Mouse (Mus musculus) spleen, adult 2 months (tissue): ENCODE data around the gene Dpp6.

Source experiments
- CTCF ChIP-seq: fragments of 200-500 bp; IDR thresholded peaks from 2 replicates; pipeline ENCODE4 v1.5.1; 2011; ENCODE audit warnings: mild to moderate bottlenecking, inconsistent platforms; ENCODE audit not compliant: insufficient read depth, insufficient read length, insufficient replicate concordance; ENCODE audit errors: extremely low read depth
- POLR2A ChIP-seq: fragments of 200-500 bp; IDR thresholded peaks from 2 replicates; pipeline ENCODE4 v1.6.1; 2011; ENCODE audit warnings: low read depth, low read length, inconsistent platforms

DNA sequence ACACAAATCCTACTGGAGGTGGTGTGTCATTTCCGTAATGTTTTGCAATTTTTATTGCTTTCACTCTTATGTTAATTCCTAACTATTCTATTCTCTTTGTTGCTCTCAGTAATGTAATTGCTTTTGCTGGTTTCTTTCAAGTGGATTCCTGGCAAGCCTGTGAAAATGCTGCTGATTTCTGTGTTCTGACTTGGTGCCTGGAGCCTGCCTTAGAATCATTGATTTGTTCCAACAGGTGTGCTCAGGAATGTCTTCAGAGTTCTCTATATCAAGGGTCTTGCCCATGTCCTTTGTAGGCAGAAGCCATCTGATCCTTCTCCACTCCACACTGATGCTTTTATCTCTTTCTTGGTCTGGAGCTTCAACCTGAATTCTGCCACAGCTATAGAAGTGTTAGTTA, 526.6 kb downstream of the Dpp6 start:
- TF ChIP-seq POLR2A (no peak), CTCF (no peak)
